Mouse (Mus musculus) c-Kit-negative CD71-positive TER-119-positive erythroid progenitor cells, embryonic 14.5 days (primary cell): Measurements from ENCODE around the gene Iqsec1.

ENCODE experiments used
- DNase-seq: peaks from one replicate; pipeline ENCODE4 v3.0.0-alpha.2; 2013; ENCODE audit warnings: low read depth, low spot score

Gene Iqsec1

DNA sequence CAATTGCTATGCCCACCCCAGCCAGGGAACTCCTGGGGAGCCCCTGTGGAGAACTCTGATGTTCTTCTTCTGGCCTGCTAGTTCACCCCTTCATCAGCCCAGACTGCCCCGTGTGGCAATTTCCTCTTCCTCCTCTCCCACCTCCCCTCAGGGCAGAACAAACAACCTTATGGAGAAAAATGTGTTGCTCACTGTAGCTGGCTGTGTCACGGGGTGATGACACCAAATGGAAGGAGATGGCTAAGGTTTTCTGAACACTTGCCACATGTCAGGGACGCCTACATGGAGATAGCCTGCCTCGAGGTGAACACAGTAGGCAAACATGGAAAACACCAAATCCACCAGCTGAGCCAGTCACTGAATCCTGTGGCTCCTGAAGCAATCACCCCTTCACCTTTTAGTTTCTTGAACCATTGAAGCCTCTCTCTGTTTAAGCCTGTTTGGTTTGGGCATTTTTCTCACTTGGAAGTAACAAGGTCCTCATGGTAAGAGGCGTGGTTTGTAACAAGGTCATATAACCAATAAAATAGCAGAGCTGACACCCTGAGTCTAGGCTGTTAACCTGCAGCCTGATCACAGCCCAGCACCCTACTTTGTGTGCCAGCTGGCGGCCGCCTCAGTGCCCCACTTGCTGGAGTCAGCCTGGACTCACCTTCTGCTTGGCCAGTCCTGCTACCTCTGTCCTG lies 233.4 kb downstream of the Iqsec1 start:
- no peak for DNase-seq

DNA sequence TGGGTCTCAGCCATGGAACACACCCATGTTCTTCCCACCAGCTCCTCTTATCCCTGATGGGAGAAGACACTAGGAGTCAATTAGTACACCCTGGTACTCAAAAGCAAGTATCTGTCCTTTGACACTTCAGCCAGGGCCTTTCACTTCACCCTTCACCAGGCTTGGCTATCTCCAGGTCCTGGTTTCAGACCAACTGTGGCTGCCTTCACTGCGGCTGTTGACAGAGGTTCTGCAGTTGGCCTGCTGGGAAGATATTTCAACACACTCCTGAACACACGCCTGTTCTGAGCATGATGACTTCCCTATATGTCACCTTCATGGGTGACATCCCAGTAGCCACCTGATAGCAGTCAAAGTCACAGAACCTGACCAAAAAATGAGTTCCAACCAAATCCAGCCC lies 234.4 kb downstream of the Iqsec1 start:
- DNase-seq = no peak

DNA sequence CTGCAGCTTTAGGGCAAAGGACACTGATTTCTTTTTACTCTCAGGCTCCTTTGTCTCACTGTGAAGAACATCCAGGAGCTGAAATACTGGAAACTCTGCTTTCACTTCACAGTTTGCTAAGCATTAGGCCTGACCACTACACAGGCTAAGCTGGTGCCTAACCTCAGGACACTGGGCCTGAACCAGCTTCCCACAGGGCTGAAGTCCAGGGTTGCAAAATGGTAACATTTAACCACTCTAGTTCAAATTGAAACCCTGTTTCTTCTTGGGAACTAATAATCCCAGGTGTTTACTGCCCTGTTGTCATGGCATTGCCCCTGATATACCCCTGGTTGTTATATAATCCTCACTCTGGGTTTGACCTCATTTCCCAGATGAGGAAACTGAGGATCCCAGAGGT lies 234.8 kb downstream of the Iqsec1 start:
- no peak for DNase-seq

DNA sequence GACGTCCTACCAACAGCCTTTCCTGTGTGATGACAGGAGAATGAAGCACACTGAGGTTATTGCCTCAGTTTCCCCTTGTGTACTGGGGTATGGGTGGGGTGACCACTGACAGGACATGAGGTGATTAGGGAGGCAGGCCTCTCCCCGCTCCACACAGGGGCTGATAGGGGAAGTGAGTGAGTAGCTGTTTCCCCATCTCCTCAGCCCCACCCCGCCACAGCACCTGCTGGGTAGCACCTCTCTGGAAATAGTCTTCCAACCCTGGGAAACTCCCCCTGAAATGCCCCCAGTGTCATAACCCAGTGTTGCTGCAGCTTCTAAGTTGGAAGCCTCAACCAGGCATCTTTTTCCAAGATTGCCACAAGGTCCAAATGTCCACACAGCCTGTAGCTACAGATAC lies 236.9 kb downstream of the Iqsec1 start:
- DNase-seq = no peak

DNA sequence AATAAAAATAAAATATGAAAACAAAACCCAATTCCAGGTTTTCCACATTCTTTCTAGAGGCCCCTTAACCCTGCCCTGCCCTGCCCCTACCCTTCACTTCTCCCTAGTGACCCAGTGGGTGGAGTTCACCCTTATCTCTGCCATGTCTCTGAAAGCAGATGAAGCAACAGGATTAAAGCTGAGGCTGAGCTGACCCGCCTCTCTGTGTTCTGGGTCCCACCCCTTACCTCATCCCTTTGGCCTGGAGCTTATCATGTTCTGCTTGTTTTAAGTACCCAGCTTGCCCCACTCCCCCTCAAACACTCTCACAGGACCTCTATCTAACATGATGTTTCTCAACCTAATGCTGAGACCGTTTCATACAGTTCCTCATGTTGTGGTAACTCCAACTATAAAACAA lies 238.4 kb downstream of the Iqsec1 start:
- peak; percentile 36 for DNase-seq

DNA sequence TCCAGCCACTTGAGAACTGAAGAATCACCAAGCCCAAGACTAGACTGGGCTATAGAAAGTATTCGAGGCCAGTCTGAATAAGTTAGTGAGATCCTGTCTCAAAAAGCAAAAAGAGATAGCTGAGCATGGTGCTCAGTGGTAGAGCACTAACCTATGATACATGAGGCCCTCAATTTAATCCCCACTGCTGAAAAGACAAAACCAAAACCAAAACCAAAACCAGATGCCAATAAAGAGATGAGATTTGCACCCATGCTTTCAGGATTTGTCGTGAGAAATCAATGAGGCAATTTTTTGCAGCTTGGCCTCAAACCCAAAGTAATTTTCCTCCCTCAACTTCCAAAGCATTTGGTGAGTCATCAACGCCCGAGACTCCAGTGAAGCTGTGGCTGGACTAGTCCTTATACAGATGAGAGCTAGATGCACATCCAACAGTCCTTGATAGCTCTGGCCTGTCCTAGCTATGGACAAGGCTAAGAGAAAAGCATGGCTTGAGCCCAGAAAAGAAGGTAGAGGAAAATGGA lies 239.0 kb downstream of the Iqsec1 start:
- DNase-seq = no peak

DNA sequence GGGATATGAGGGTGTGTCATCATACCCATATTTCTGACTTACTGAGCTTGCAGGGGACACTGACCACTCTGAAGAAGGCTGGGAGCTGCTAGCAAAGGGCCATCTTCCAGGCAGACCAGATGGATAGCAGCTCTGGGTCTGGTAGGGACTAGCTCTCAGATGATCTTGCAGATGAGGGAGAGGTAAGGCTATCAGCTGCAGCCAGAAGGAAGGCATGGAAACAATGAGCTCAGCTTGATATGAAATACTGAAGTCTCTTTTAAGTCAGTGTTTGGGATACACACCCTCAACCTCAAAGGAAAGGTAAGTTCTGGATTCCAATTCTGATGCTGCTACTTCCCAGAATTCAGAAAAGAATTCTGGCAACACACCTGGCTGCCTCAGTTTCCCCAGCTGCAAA lies 239.5 kb downstream of the Iqsec1 start:
- DNase-seq = no peak

DNA sequence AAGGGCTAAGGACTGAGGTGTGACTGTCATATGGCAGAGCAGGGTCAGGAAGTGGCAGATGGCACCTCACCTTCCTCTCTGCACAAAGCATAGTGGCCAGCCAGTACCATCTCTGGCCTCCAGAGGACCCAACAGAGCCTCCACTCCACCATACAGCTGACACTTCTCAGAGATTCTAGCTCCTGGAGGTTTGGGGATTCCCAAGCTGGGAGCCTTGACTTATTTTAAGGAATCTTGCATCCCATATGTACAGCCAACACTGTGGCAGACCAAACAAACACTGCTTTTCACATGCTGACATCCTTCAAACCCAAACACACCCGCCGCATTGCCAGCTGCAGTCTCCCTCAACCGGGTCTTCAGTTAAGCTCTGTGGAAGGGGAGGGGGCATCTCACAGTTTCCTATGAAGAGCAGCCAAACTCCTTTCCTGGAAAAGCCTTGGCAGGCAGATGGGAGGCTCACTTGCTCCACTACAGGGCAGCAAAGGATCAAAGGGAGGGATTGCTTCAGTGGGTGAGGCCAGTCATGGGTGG lies 242.1 kb downstream of the Iqsec1 start:
- DNase-seq = no peak

DNA sequence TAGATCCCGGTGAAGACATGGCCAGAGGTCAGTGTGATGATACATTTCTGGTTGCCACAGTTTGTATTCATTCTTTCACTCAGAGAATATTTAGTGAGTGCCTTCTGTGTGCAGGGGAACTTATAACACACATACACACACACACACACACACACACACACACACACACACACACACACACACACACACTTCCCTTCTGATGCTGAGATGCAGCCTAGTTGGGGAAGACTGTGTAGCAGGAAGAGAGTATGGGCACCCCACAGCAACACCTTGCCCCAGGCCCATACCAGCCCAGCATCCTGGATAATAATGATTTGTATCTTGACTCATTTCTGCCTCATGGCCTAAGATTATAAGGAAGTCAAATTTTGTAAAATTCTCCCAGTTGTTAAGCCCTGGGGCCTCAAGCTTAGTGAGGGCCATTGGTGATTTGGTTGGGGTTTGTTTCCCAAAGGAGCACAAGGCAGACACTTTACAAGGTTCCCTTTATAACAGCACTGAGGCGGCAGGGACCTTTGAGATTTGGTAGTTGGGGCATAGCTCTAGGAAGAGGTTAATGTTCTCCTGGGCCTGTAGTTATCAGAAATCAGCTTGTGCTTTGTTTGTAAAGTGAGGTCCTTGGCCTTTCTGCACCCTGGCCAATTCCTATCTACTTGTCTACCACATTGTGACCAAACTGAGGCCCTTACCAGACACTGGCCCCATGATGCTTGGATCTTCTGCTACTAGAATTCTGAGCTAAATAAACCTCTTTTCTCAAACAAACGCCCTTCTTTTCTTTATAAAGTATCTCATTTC lies 242.9 kb downstream of the Iqsec1 start:
- DNase-seq = no peak

DNA sequence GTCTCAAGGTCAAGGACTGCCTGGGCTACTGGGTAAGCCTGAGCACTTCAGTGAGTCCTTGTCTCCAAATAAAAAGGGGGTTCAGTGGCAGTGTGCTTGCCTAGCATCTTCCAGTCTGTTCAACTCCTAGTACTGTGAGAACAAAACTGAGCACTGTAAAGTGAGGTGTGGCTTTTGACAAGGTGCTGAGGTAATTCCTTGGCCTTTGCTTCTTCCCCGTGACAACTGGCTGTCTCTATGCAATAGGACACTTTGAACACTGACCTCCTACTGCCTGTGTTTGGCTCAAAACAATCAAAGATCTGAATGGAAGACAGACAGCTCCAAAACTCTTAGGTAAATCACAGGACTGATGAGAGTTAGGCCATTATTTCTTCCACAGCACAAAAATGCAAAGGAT lies 246.0 kb downstream of the Iqsec1 start:
- DNase-seq = no peak

DNA sequence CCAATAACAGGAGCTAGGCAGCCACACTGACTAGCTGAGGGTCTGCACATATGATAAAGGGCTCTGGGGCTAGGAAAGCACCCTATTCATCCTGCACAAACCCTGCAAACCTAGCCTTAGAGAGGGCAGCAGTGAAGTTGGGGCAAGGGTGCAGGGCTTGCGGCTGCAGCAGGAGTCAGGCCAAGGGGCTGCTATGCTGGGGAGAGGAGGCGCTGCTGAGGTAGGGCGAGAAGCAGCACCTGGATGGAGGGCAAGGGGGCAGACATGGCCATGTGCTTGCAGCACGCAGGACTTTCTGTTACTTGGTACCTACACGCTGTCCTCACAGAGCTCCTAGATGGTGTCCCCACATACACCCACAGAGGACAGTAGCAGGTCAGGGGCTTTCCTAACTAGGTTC lies 246.8 kb downstream of the Iqsec1 start:
- no peak for DNase-seq

DNA sequence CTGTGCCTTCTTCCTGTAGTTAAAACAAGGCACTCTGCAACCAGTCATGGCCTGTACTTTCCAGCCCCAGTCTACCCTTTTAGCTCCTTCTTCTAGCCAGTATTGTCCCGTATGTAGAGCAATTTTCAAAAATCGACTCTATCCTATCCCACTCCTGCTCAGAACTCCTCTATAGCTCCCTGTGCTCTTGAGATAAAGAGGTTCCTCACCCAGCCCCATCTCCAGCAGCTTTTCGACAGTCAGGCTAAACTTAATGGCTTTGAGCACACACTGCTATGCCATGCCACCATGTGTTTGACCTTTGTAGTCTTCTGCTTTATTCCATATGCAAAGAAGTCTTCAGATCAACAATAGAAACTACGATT lies 247.4 kb downstream of the Iqsec1 start:
- no peak for DNase-seq

DNA sequence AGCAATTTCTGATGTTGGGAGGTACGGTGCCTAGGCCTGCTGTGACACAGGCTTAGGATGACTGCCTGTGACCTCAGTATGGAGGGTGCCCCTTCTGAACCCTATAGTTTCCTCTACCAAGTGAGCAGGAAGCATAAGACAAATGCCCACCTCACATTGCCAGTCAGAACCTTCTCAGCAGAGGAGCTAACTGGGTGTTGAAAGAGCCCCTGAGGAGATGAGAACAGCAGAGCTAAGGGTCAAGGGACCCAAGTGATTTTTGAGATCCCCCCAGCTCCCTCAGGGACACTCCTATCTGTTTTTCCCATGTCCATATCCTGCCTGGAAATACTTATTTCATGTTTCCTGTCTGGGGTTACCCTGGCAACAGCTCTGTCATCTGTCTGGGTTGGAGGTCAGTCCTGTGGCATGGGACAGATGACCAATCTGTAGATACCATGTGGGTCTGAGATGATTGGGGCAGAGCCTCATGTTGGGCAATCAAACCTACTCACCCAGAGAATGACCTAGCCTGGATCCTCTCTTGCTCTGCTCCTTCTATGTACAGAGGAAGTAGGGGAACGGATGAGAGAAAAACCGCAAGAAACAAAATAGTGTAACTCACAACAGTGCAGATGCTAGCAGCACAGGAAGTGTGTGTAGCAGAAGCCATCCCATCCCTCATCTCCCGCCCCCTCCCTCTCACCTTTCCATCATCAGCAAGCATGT lies 248.0 kb downstream of the Iqsec1 start:
- no peak for DNase-seq

DNA sequence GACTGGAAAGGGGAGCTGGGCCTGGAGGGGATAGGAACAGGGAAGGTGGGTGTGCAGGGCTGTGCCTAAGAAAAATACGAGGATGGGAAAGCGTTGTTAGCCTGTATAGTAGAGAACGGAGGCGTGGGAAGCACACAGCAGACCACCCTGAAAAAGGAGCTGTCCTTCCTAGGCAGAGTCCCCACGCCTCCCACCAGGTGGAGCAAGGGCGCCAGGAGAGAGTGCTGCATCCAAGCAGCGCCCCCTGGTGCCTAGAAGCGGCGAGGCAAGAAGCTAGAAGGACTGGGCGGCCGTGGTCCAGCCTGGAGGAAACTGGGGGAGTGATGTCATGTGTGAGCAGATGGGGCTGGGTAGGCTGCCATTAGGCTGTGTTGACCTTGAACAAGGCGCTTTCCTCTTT lies 251.1 kb downstream of the Iqsec1 start:
- peak; percentile 64 for DNase-seq

DNA sequence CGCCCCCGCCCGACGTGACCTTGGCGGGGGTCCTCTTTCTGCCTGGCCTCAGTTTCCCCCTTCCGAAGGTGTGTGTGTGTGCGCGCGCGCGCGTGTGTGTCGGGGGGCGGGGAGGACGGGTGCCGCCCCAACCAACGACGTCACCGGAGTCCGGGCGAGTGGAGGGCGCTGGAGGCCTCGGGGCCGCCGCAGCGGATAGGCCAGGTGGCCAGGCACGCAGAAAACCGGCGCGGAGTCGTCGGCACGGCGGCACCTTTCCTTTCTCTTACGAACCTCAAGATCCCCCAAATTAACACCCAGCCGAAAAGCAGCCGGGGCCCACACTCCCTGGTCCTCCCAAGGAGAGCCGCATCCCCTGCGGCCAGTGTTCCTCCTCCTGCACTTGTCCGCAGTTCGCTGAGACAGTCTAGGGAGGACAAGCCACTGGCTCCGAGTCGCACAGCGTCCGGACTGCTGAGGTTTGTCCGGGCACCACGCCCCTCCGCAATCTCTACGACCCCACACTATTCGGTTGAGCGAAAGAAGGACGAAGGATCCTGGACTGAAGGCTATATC lies 251.7 kb downstream of the Iqsec1 start:
- no peak for DNase-seq

DNA sequence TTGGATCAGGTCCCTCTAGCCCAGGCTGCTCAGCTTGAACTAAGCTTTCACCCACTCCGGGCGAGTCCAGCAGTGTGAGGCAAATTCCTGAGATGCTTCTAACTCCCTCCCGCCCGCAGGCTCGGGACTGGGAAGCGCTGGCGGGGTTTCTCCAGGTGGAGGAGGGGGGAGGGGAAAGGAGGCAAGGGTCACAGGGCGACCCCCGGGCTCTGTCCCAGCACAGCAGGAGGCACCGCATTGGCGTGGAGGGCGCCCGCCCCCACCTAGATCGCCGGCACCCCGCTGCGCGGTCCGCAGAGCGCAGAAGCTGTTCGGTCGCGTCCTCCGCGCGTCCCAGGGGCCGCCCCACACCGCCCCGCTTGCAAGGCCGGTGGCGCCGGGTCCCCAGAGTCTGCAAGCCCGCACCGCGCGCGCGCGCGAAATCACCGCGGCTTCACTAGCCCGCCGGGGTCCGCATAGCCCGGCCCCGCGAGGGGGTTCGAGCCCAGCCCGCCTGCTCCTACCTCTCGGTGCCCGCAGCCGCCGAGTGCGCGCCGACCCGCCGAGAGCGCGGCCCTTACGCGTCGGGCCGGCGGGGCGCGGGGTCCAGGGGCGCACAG lies 252.3 kb downstream of the Iqsec1 start:
- no peak for DNase-seq

DNA sequence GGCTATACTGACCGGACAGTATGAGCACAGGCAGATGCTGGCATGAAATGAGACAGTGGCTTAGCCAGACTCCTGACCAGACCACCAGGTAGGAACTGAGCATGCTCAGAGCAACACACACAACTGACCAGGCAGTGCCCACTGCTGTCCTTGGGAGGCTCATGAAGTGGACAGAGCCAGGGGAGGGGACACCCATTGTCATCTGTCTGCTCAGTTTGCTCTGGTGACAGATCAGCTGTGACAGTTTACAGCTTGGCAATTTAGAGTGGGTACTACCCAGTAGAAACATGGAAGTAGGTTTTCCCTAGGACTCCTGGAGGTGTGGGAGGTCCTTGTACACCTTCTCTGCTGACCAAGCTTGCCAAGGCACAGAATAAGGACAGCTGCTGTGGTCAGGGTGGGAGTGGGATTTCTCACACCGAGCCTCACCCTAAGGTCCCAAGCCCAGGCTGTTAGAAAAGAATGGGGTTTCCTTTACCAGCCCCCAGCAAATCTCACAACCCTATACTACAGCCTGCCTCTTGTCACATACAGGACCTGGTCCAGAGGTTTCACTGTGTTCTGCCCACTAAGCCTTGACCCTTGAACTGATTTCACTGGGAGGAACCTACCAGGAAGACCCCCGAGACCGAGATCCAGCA lies 253.0 kb downstream of the Iqsec1 start:
- no peak for DNase-seq

DNA sequence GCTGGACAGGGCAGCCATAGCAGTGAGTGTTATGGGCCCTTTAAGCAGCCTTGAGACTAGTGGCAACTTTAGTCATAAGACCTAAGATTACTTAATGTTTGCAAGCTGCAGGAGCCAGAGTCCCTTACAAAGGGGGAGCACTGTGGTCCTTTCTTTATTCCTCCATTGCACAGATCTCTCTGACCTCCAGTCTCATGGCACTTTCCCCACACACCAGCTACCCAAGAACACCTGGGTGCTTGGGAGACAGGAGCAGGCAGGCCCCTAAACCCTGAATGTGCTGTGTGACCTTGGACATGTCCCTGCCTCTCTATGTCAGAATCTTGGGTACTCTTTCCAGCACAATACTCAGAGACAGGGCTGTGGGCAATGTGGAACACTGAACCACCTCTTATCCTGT lies 253.7 kb downstream of the Iqsec1 start:
- DNase-seq = no peak

DNA sequence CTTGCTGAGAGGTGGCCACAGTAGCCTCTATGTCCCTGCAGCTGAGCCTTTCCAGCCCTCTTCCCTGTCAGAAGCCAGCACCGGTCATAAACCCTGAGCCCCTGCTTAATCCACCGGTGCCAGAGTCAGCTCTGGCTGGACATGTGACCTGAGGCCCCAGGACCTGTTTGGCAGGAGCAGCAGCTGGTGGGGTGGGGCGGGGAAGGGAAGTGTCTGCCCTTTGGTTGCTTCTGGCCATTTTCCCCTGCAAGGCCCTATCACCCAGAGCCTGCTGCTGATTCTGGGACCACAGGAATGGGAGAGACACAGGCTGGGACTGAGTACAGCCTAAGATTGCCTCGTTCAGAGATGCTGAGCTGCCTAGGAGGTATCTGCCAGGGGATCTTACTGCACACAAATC lies 257.2 kb downstream of the Iqsec1 start:
- no peak for DNase-seq

DNA sequence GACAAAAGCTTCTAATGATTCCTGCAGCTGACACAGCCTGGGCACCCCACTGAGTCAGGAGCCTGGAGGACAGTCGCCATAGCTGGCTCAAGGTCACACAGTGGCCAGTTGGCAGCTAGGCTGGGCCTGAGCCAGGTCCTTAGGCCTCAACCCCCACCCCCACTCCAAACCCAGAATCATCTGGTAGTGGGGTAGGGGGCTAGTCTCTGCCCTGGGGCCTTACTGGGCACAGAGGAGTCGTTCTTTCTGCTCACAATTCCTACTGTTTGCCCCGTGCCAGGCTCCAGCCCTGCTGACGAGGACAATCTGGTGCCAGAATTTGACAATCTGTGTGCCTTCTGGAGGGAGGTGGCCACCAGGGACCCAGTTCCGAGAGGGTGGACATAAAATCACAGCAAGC lies 258.7 kb downstream of the Iqsec1 start:
- no peak for DNase-seq

DNA sequence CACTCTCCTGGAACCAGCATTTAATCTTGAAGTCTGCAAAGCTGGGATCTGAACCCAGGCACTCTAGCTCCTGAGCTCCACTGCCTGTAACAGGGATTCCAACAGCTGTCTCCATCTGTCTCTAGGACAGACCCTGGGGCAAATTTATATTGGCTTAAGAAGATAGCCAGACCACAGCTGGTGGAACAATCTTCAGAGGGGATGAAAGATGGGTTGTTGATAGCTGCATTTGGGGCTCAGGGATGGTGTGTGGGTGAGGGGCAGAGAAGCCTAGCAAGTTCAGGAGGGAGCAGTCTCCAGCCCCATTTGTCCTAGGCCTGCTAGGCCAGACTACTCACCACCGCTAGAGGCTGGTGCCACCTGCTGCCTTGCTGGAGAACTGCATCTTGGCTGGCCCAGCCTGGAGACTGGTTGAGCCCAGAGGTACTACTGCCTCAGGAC lies 260.0 kb downstream of the Iqsec1 start:
- peak; percentile 59 for DNase-seq
